Mouse (Mus musculus) embryonic facial prominence, embryonic 10.5 days (tissue): Measurements from ENCODE around the gene Rasl12. TPM values are rescaled to one million over a fixed set of nuclear protein-coding genes. Genes with fewer than 3 reads are reported as not detected.

Experiments
- DNase-seq: peaks from one replicate; pipeline ENCODE4 v3.0.0-alpha.2; 2017; ENCODE audit warnings: low spot score
- H3K27ac ChIP-seq: fragments of 300-500 bp; sonication (generic); replicated peaks from 2 replicates; pipeline ENCODE4 v1.5.1; 2016; ENCODE audit warnings: mild to moderate bottlenecking
- H3K27me3 ChIP-seq: fragments of 300-500 bp; sonication (generic); replicated peaks from 2 replicates; pipeline ENCODE4 v1.6.1; 2016; ENCODE audit warnings: low read depth, mild to moderate bottlenecking; ENCODE audit not compliant: poor library complexity, severe bottlenecking
- H3K36me3 ChIP-seq: fragments of 300-500 bp; sonication (generic); replicated peaks from 2 replicates; pipeline ENCODE4 v1.6.1; 2016; ENCODE audit warnings: mild to moderate bottlenecking, moderate library complexity
- H3K4me1 ChIP-seq: fragments of 300-500 bp; sonication (generic); 2 replicates; pipeline ENCODE4 v1.6.1; 2016
- H3K4me3 ChIP-seq: fragments of 300-500 bp; sonication (generic); 2 replicates; pipeline ENCODE4 v1.5.1; 2016; ENCODE audit warnings: mild to moderate bottlenecking, moderate library complexity
- H3K9me3 ChIP-seq: fragments of 300-500 bp; sonication (generic); 2 replicates; pipeline ENCODE4 v1.6.1; 2016; ENCODE audit warnings: mild to moderate bottlenecking
- WGBS: fragments of 180-500 bp; shearing (Covaris S2); methylation state at CpG from one replicate; pipeline ENCODE4 v1.1.7; 2016; 5-methylcytosine and 5-hydroxymethylcytosine counted together
- polyA plus RNA-seq: library from polyadenylated mRNA; unstranded; fragments of >200 nt; fragmentation: Nextera tagmentation; extraction: Ambion mirVana; gene quantifications from 2 replicates; pipeline ENCODE4 v1.2.1, GENCODE M21; 2016

Rasl12 gene
- polyA plus RNA-seq, 1 experiment from 2014 or later, result 8.3 TPM

GRCm38 (mm10) chr9:65430401-65430800 is 32.1 kb downstream of the Rasl12 start:
- Histone ChIP-seq H3K9me3 (no peaks in the 10 kb centered on the region), H3K27ac (no peak overlapping the region), H3K27me3 (no peaks in the 10 kb centered on the region), H3K4me3 (no peak overlapping the region), H3K4me1 (no peaks in the 10 kb centered on the region), H3K36me3 (no peaks in the 10 kb centered on the region)
- DNase-seq, result no peak

- no peak overlapping the region for H3K4me3 ChIP-seq
- DNase-seq, result no peak
- H3K36me3 ChIP-seq, result no peaks in the 10 kb centered on the region
- 90% methylated on average over 5 of the region's 5 CpGs for WGBS
- no peaks in the 10 kb centered on the region for H3K9me3 ChIP-seq
- no peaks in the 10 kb centered on the region for H3K27me3 ChIP-seq
- no peaks in the 10 kb centered on the region for H3K4me1 ChIP-seq
- H3K27ac ChIP-seq, result no peak overlapping the region
These were observed 32.6 kb downstream of the Rasl12 start for GRCm38 (mm10) chr9:65430921-65431320.

GRCm38 (mm10) chr9:65432236-65432635 is 33.9 kb downstream of the Rasl12 start:
- Histone ChIP-seq H3K9me3 (no peaks in the 10 kb centered on the region), H3K36me3 (no peaks in the 10 kb centered on the region), H3K4me1 (peaks cover 5% of the 10 kb centered on the region), H3K4me3 (no peak overlapping the region), H3K27ac (no peak overlapping the region), H3K27me3 (no peaks in the 10 kb centered on the region)
- 3% methylated on average over 3 of the region's 3 CpGs for WGBS
- DNase-seq, result peak; percentile 79

- no peak overlapping the region for H3K4me3 ChIP-seq
- H3K36me3 ChIP-seq, result peaks cover 11% of the 10 kb centered on the region; the same call in 1 of the 2 replicates
- 59% methylated on average over 5 of the region's 5 CpGs for WGBS
- H3K27me3 ChIP-seq, result no peaks in the 10 kb centered on the region
- H3K4me1 ChIP-seq, result peaks cover 5% of the 10 kb centered on the region
- no peaks in the 10 kb centered on the region for H3K9me3 ChIP-seq
- DNase-seq, result peak; percentile 66
- no peak overlapping the region for H3K27ac ChIP-seq
These were observed 35.8 kb downstream of the Rasl12 start for GRCm38 (mm10) chr9:65434140-65434539.

- no peaks in the 10 kb centered on the region for H3K27me3 ChIP-seq
- H3K36me3 ChIP-seq, result peaks cover 18% of the 10 kb centered on the region
- WGBS, result 75% methylated on average over 4 of the region's 4 CpGs
- DNase-seq, result no peak
- H3K4me1 ChIP-seq, result peaks cover 5% of the 10 kb centered on the region
- peak overlapping the region; percentile 90; the same call in 1 of the 2 replicates for H3K4me3 ChIP-seq
- no peak overlapping the region for H3K27ac ChIP-seq
- H3K9me3 ChIP-seq, result no peaks in the 10 kb centered on the region
These were observed 36.9 kb downstream of the Rasl12 start for GRCm38 (mm10) chr9:65435211-65435610.

- Histone ChIP-seq H3K27ac (peak within 1 kb of the TSS; percentile 86), H3K27me3 (no peaks in the 10 kb centered on the region), H3K4me1 (peaks cover 5% of the 10 kb centered on the region), H3K4me3 (peak within 1 kb of the TSS; percentile 90), H3K36me3 (peaks cover 23% of the 10 kb centered on the region), H3K9me3 (no peaks in the 10 kb centered on the region)
- peak; percentile 96 for DNase-seq
- WGBS, result under 1% methylated on average over 54 of the region's 54 CpGs
These were observed 37.5 kb downstream of the Rasl12 start, which contains the start of gene Mtfmt for GRCm38 (mm10) chr9:65435671-65436301. TSS of gene Mtfmt (plus strand) at chr9:65435782.

- Histone ChIP-seq H3K36me3 (peaks cover 79% of the 10 kb centered on the region), H3K9me3 (peaks cover 3% of the 10 kb centered on the region; the same call in 1 of the 2 replicates), H3K27me3 (no peaks in the 10 kb centered on the region), H3K4me3 (no peak overlapping the region), H3K4me1 (no peaks in the 10 kb centered on the region), H3K27ac (no peak overlapping the region)
- DNase-seq, result no peak
- WGBS, result 95% methylated on average over 4 of the region's 4 CpGs
These were observed 46.4 kb downstream of the Rasl12 start for GRCm38 (mm10) chr9:65444692-65445091.

GRCm38 (mm10) chr9:65447951-65448350 is 49.6 kb downstream of the Rasl12 start:
- Histone ChIP-seq H3K27me3 (no peaks in the 10 kb centered on the region), H3K4me3 (no peak overlapping the region), H3K9me3 (peaks cover 3% of the 10 kb centered on the region; the same call in 1 of the 2 replicates), H3K4me1 (no peaks in the 10 kb centered on the region), H3K36me3 (peaks cover 82% of the 10 kb centered on the region), H3K27ac (no peak overlapping the region)
- WGBS, result 82% methylated on average over 6 of the region's 6 CpGs
- DNase-seq, result no peak

GRCm38 (mm10) chr9:65458975-65459374 is 60.7 kb downstream of the Rasl12 start:
- WGBS, result 93% methylated on average over 2 of the region's 2 CpGs
- Histone ChIP-seq H3K36me3 (no peaks in the 10 kb centered on the region), H3K4me3 (no peak overlapping the region), H3K4me1 (peaks cover 22% of the 10 kb centered on the region), H3K27me3 (no peaks in the 10 kb centered on the region), H3K27ac (no peak overlapping the region), H3K9me3 (no peaks in the 10 kb centered on the region)
- DNase-seq, result no peak

GRCm38 (mm10) chr9:65460198-65460597 is 61.9 kb downstream of the Rasl12 start:
- WGBS, result 55% methylated on average over 3 of the region's 3 CpGs
- peaks cover 11% of the 10 kb centered on the region for H3K36me3 ChIP-seq
- DNase-seq, result no peak
- H3K27me3 ChIP-seq, result no peaks in the 10 kb centered on the region
- H3K4me1 ChIP-seq, result peaks cover 22% of the 10 kb centered on the region
- peak overlapping the region; percentile 94 for H3K4me3 ChIP-seq
- peak overlapping the region; percentile 91 for H3K27ac ChIP-seq
- H3K9me3 ChIP-seq, result no peaks in the 10 kb centered on the region

- H3K4me3 ChIP-seq, result peak within 1 kb of the TSS; percentile 94
- peak; percentile 98 for DNase-seq
These were observed 62.6 kb downstream of the Rasl12 start, which contains the start of gene Spg21 for GRCm38 (mm10) chr9:65460732-65461442. TSS of gene Spg21 (plus strand) at chr9:65460947.

GRCm38 (mm10) chr9:65462544-65462943 is 64.2 kb downstream of the Rasl12 start:
- Histone ChIP-seq H3K4me1 (peaks cover 38% of the 10 kb centered on the region), H3K4me3 (no peak overlapping the region), H3K36me3 (peaks cover 34% of the 10 kb centered on the region), H3K9me3 (no peaks in the 10 kb centered on the region), H3K27ac (no peak overlapping the region), H3K27me3 (no peaks in the 10 kb centered on the region)
- DNase-seq, result no peak
- 78% methylated on average over 5 of the region's 5 CpGs for WGBS

More at GRCm38 (mm10) chr9:65460732-65461442, 62.6 kb downstream of the Rasl12 start, which contains the start of gene Spg21:
- H3K9me3 ChIP-seq, result no peaks in the 10 kb centered on the region
- H3K36me3 ChIP-seq, result peaks cover 18% of the 10 kb centered on the region
- no peaks in the 10 kb centered on the region for H3K27me3 ChIP-seq
- peak within 1 kb of the TSS; percentile 91 for H3K27ac ChIP-seq
- WGBS, result under 1% methylated on average over 53 of the region's 53 CpGs
- H3K4me1 ChIP-seq, result peaks cover 23% of the 10 kb centered on the region

GRCm38 (mm10) chr9:65464161-65464560 is 65.9 kb downstream of the Rasl12 start:
- no peaks in the 10 kb centered on the region for H3K27me3 ChIP-seq
- no peak for DNase-seq
- H3K27ac ChIP-seq, result no peak overlapping the region
- no peak overlapping the region for H3K4me3 ChIP-seq
- peaks cover 46% of the 10 kb centered on the region for H3K36me3 ChIP-seq
- H3K9me3 ChIP-seq, result no peaks in the 10 kb centered on the region
- WGBS, result 94% methylated on average over 6 of the region's 6 CpGs
- H3K4me1 ChIP-seq, result peaks cover 51% of the 10 kb centered on the region
